Mouse (Mus musculus) heart, adult 8-10 months (tissue): ENCODE data around the gene Bricd5. TPM values are rescaled to one million over a fixed set of nuclear protein-coding genes. Genes with fewer than 3 reads are reported as not detected.

Experiments
- DNase-seq: peaks from one replicate; pipeline ENCODE4 v3.0.0; 2022; ENCODE audit warnings: low spot score
- total RNA-seq, 4 experiments: library from RNA; stranded (reverse); gene quantifications; 2 replicates each; pipeline ENCODE4 v1.2.4; 2022

Gene Bricd5
- total RNA-seq, 4 experiments from 2014 or later = 0.28 to 0.31 TPM; not detected in 2

DNA sequence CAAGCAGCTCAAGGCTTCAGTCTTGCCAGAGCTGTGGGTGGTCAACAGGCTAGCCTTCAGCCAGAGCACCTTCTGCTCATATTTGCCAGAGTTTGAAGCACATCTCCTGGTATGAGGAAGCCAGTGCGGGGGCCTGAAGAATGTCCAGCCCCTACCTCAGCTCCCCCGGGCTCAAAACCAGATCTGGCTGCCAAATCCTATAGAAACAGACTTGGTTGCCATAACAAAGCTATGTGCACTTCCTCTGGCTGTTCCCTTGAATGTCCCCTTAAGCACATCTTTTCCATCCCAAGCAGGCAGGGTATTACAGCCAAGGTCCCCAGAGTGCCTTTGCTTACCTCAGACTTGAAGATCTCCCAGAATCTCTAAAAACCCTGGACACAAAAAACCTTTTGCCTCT is 51.0 kb downstream of the Bricd5 start:
- no peak for DNase-seq

Other genes with a start within 250 kb of the Bricd5 start
- gene Ccnf, start 222.4 kb upstream of the Bricd5 start, total RNA-seq = under 1 TPM; 0.22 to 0.66 (median 0.40) TPM
- gene Abca17, start 122.8 kb upstream of the Bricd5 start, total RNA-seq = under 1 TPM in 1 of 4 experiments, not detected in 3; 0.06 TPM
- gene Abca3, start 121.9 kb upstream of the Bricd5 start, total RNA-seq = 10 to 100 TPM; 11.4 to 13.4 (median 13.2) TPM
- gene Rnps1, start 59.3 kb upstream of the Bricd5 start, total RNA-seq = 10 to 100 TPM; 59.7 to 61.4 (median 60.7) TPM
- gene Eci1, start 47.2 kb upstream of the Bricd5 start, total RNA-seq = 100 to 1,000 TPM; 455 to 534 (median 495) TPM
- gene Dnase1l2, start 30.8 kb upstream of the Bricd5 start, total RNA-seq = 1 to 10 TPM in 3 of 4 experiments, under 1 TPM in 1; 0.91 to 1.4 (median 1.1) TPM
- 10 to 100 TPM; 11.2 to 14.7 (median 11.9) TPM for gene E4f1, start 3.6 kb upstream of the Bricd5 start, total RNA-seq
- 10 to 100 TPM; 39.9 to 44.4 (median 41.4) TPM for gene Pgp, start 3.5 kb upstream of the Bricd5 start, total RNA-seq
- 10 to 100 TPM; 10.5 to 11.8 (median 11.0) TPM for gene Mlst8, start 5.2 kb downstream of the Bricd5 start, total RNA-seq
- under 1 TPM; 0.16 to 0.23 (median 0.19) TPM for gene Caskin1, start 14.7 kb downstream of the Bricd5 start, total RNA-seq
- gene Traf7, start 54.1 kb downstream of the Bricd5 start, total RNA-seq = 10 to 100 TPM; 37.0 to 50.9 (median 42.7) TPM
- gene Rab26, start 60.3 kb downstream of the Bricd5 start, total RNA-seq = under 1 TPM in 3 of 4 experiments, not detected in 1; 0.23 to 0.50 (median 0.25) TPM
- 10 to 100 TPM; 27.8 to 43.0 (median 34.9) TPM for gene Pkd1, start 76.0 kb downstream of the Bricd5 start, total RNA-seq
- 100 to 1,000 TPM; 123 to 135 (median 133) TPM for gene Tsc2, start 158.7 kb downstream of the Bricd5 start, total RNA-seq
- gene Nthl1, start 158.8 kb downstream of the Bricd5 start, total RNA-seq = 1 to 10 TPM; 2.6 to 3.5 (median 2.8) TPM
- 100 to 1,000 TPM in 2 of 4 experiments, 10 to 100 TPM in 2; 87.7 to 110 (median 101) TPM for gene Slc9a3r2, start 176.4 kb downstream of the Bricd5 start, total RNA-seq
- not detected for gene Npw, start 184.6 kb downstream of the Bricd5 start, total RNA-seq
- 10 to 100 TPM; 14.3 to 17.0 (median 15.9) TPM for gene Zfp598, start 195.8 kb downstream of the Bricd5 start, total RNA-seq
- under 1 TPM in 2 of 4 experiments, not detected in 2; 0.14 to 0.24 TPM for gene Syngr3, start 216.1 kb downstream of the Bricd5 start, total RNA-seq
- 10 to 100 TPM; 20.0 to 22.2 (median 21.1) TPM for gene Gfer, start 222.3 kb downstream of the Bricd5 start, total RNA-seq
- gene Noxo1, start 222.3 kb downstream of the Bricd5 start, total RNA-seq = under 1 TPM; 0.49 to 0.84 (median 0.58) TPM
- 10 to 100 TPM; 14.4 to 21.6 (median 17.3) TPM for gene Tbl3, start 233.8 kb downstream of the Bricd5 start, total RNA-seq
- gene Rnf151, start 244.2 kb downstream of the Bricd5 start, total RNA-seq = under 1 TPM in 1 of 4 experiments, not detected in 3; 0.23 TPM
- 100 to 1,000 TPM; 631 to 768 (median 679) TPM for gene Rps2, start 244.2 kb downstream of the Bricd5 start, total RNA-seq